Mouse (Mus musculus) E14TG2a.4 (cell line): ENCODE results near the gene Acad11.

Experiments used
- CTCF ChIP-seq: conservative IDR thresholded peaks from 2 replicates; pipeline ENCODE4 v1.5.1; 2014; ENCODE audit warnings: low read length
- NANOG ChIP-seq: IDR thresholded peaks from 2 replicates; pipeline ENCODE4 v1.6.1; 2014; ENCODE audit warnings: borderline replicate concordance, low read length, mixed read lengths
- POU5F1 ChIP-seq: IDR thresholded peaks from 2 replicates; pipeline ENCODE4 v1.6.1; 2014; ENCODE audit warnings: low read length, borderline replicate concordance

DNA sequence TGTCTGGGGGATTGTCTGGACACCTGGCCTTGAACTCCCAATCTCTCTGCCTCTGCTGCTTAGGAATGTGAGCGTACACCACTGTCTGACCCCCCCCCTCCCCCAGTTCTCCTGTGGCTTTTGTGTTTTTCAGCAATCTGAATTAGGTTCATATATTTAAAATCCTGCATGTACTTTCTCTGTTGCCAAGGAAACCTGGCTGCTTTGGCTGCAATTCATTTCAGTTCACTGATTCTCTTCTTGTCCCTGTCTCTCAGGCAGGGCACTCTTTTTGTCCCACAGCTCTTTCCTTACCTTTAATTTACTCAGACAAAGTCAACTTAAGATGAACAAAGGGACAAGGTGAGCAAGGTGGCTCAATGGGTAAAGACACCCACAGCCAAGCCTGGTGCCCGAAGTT, 64.9 kb downstream of the Acad11 start:
- no peak for TF ChIP-seq CTCF
- TF ChIP-seq POU5F1 = no peak
- TF ChIP-seq NANOG = no peak
